Mouse (Mus musculus) cerebellum, postnatal 36 days (tissue): ENCODE results near the gene Rfx5.

ENCODE experiments used
- DNase-seq, 2 experiments: peaks; one replicate each; pipeline ENCODE4 v3.0.0; 2021 to 2022; ENCODE audit warnings: mixed read lengths in 2 of 2

The Rfx5 gene

GRCm38 (mm10) chr3:95002569-95002968 lies 48.7 kb downstream of the Rfx5 start:
- no peak for DNase-seq

GRCm38 (mm10) chr3:95003273-95003672 lies 49.4 kb downstream of the Rfx5 start:
- DNase-seq: no peak

GRCm38 (mm10) chr3:95005651-95006050 lies 51.8 kb downstream of the Rfx5 start:
- no peak for DNase-seq

GRCm38 (mm10) chr3:95007706-95008105 lies 53.8 kb downstream of the Rfx5 start:
- DNase-seq: no peak

- DNase-seq: no peak
These were observed 56.5 kb downstream of the Rfx5 start for GRCm38 (mm10) chr3:95010396-95010795.
